Mouse (Mus musculus) midbrain, embryonic 15.5 days (tissue): ENCODE results near the gene Gm9922. TPM values are rescaled to one million over a fixed set of nuclear protein-coding genes. Genes with fewer than 3 reads are reported as not detected.

Source experiments
- polyA plus RNA-seq: library from polyadenylated mRNA; unstranded; fragments of >200 nt; fragmentation: Nextera tagmentation; extraction: Ambion mirVana; gene quantifications from 2 replicates; pipeline ENCODE4 v1.2.1, GENCODE M21; 2015

Gm9922 gene
- polyA plus RNA-seq, 1 experiment from 2014 or later, result not detected

Other genes with a start within 250 kb of the Gm9922 start
- gene Tbc1d4, start 120.6 kb downstream of the Gm9922 start, polyA plus RNA-seq, result 8.8 and 9.4 TPM in 2 replicates
- 82.9 and 87.5 TPM in 2 replicates for gene Commd6, start 89.1 kb downstream of the Gm9922 start, polyA plus RNA-seq
- gene Uchl3, start 75.8 kb downstream of the Gm9922 start, polyA plus RNA-seq, result 258 and 269 TPM in 2 replicates
- 2.1 and 2.3 TPM in 2 replicates for gene Lmo7, start 143 bp upstream of the Gm9922 start, polyA plus RNA-seq